Mouse (Mus musculus) lung, postnatal 0 days (tissue): ENCODE measurements at regions not wholly inside any gene's neighbourhood (a gene's known extent, or its start where the extent isn't known, plus 50 kb on each side); places are given as distances from the start of the nearest gene placed in this dataset.

ENCODE experiments used
- CTCF ChIP-seq: IDR thresholded peaks from 2 replicates; pipeline ENCODE4 v1.5.1; 2016; ENCODE audit warnings: antibody characterized with exemption, mild to moderate bottlenecking
- EP300 ChIP-seq: IDR thresholded peaks from 2 replicates; pipeline ENCODE4 v1.6.1; 2016; ENCODE audit warnings: antibody characterized with exemption, mild to moderate bottlenecking, control low read depth

DNA sequence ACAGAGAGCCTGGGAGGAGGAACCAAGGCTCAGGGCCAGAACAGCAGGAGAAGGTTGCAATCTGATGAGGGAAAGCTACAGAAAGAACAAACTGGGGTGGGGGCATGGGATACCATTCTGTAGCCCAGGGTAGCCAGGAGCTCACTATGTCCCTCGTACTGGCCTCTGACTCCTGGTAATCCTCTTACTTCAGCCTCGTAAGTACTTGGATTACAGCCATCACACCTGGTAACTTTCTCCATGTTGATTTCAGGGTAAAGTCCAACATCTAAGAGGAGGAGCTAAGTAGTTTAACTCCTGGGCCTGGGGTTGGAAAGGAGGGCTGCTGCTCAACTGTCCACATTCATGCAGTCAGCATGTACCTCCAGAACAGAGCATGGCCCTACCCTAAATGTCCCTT is 101.8 kb upstream of the Magi1 start:
- TF ChIP-seq CTCF: no peak
- no peak for TF ChIP-seq EP300
